Mouse (Mus musculus) liver, embryonic 13.5 days (tissue): ENCODE measurements at regions not wholly inside any gene's neighbourhood (a gene's known extent, or its start where the extent isn't known, plus 50 kb on each side); places are given as distances from the start of the nearest gene placed in this dataset.

Source experiments
- ATAC-seq: fragments of 200-750 bp; cut with Nextera tagmentation; 2 replicates; pipeline ENCODE4 v1.8.0; 2017; ENCODE audit warnings: low read depth, mild to moderate bottlenecking, moderate number of reproducible peaks, moderate library complexity
- DNase-seq: peaks from one replicate; pipeline ENCODE4 v3.0.0; 2022
- H3K27ac ChIP-seq: fragments of 300-500 bp; sonication (generic); 2 replicates; pipeline ENCODE4 v1.5.1; 2015; ENCODE audit warnings: moderate library complexity, mild to moderate bottlenecking, inconsistent platforms
- H3K27me3 ChIP-seq: fragments of 300-500 bp; sonication (generic); 2 replicates; pipeline ENCODE4 v1.6.1; 2015; ENCODE audit warnings: mild to moderate bottlenecking, inconsistent platforms
- H3K36me3 ChIP-seq: fragments of 300-500 bp; sonication (generic); 2 replicates; pipeline ENCODE4 v1.6.1; 2015; ENCODE audit warnings: mild to moderate bottlenecking, inconsistent platforms
- H3K4me1 ChIP-seq: fragments of 300-500 bp; sonication (generic); replicated peaks from 2 replicates; pipeline ENCODE4 v1.6.1; 2015; ENCODE audit warnings: inconsistent platforms
- H3K4me2 ChIP-seq: fragments of 300-500 bp; sonication (generic); 2 replicates; pipeline ENCODE4 v1.6.1; 2015; ENCODE audit warnings: inconsistent platforms, mild to moderate bottlenecking, moderate library complexity
- H3K4me3 ChIP-seq: fragments of 300-500 bp; sonication (generic); replicated peaks from 2 replicates; pipeline ENCODE4 v1.5.1; 2015; ENCODE audit warnings: mild to moderate bottlenecking, inconsistent platforms
- H3K9ac ChIP-seq: fragments of 300-500 bp; sonication (generic); 2 replicates; pipeline ENCODE4 v1.6.1; 2015; ENCODE audit warnings: mild to moderate bottlenecking, inconsistent platforms
- H3K9me3 ChIP-seq: fragments of 300-500 bp; sonication (generic); replicated peaks from 2 replicates; pipeline ENCODE4 v1.6.1; 2016; ENCODE audit warnings: inconsistent platforms
- WGBS: fragments of 180-500 bp; shearing (Covaris S2); methylation state at CpG from one replicate; pipeline ENCODE4 v1.1.7; 2015; ENCODE audit not compliant: insufficient replicate concordance; 5-methylcytosine and 5-hydroxymethylcytosine counted together

DNA sequence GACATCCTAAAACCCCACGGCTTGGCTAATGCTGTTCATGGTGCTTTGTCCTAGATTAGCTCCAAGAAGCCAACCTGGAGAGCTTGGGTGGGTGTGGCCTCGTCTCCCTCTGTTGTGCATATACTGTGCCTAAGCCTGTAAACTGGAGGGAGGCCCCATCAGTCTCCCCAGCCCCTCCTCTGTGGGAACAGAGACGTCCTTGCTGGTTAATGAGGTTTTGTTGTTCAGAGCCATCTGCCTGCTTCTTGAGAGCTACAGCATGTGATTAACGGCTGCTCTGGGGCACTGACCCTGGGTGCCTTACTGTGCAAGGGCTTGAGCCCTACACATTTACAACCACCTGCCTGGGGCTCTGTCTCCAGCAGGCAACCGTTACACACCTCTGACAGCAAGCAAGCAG lies 143.9 kb upstream of the Gm3448 start:
- WGBS, result 26% methylated on average over 5 of the region's 5 CpGs
- no peak overlapping the region for H3K4me2 ChIP-seq
- H3K27ac ChIP-seq, result no peak overlapping the region
- H3K4me1 ChIP-seq, result no peaks in the 10 kb centered on the region
- 0 out of 2 replicates have a peak, but pooled peaks cover 9% of the 10 kb centered on the region for H3K27me3 ChIP-seq
- DNase-seq, result no peak
- no peak overlapping the region for H3K9ac ChIP-seq
- no peak overlapping the region for H3K4me3 ChIP-seq
- H3K36me3 ChIP-seq, result no peaks in the 10 kb centered on the region
- no peak for ATAC-seq
- H3K9me3 ChIP-seq, result no peaks in the 10 kb centered on the region

DNA sequence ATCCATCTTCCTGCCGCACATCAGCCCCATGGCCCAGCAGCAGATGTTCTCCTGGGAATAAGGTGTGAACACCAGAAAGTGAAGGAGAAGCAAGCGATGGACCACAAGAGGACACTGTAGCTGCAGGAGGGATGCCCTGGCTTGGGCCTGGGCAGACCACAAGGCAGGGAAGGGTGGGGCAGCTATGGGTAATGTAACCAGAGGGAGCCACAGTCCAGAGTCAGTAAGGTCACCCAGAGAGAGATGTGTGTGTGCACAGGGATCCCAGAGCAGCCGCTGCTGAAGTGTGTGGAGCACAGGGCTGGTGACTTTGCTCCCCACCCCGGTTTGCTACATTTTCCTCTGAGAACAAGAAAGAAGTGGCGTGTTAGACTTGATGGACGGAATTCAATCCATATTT lies 142.5 kb upstream of the Gm3448 start:
- ATAC-seq, result 0 out of 2 replicates have a peak, but pooled peaks have one; percentile 43
- Histone ChIP-seq H3K9me3 (no peaks in the 10 kb centered on the region), H3K27me3 (0 out of 2 replicates have a peak, but pooled peaks cover 7% of the 10 kb centered on the region), H3K4me3 (no peak overlapping the region), H3K9ac (no peak overlapping the region), H3K4me2 (no peak overlapping the region), H3K4me1 (no peaks in the 10 kb centered on the region), H3K36me3 (no peaks in the 10 kb centered on the region), H3K27ac (no peak overlapping the region)
- WGBS, result 45% methylated on average over 6 of the region's 6 CpGs
- no peak for DNase-seq

GRCm38 (mm10) chr17:15182105-15182504 lies 140.8 kb upstream of the Gm3448 start:
- no peak for ATAC-seq
- no peak overlapping the region for H3K9ac ChIP-seq
- 28% methylated on average over 4 of the region's 4 CpGs for WGBS

GRCm38 (mm10) chr17:15180223-15180860 lies 139.0 kb upstream of the Gm3448 start:
- Histone ChIP-seq H3K27ac (no peak overlapping the region), H3K27me3 (0 out of 2 replicates have a peak, but pooled peaks cover 6% of the 10 kb centered on the region), H3K9me3 (no peaks in the 10 kb centered on the region), H3K4me1 (no peaks in the 10 kb centered on the region), H3K4me2 (no peak overlapping the region), H3K36me3 (no peaks in the 10 kb centered on the region), H3K4me3 (no peak overlapping the region), H3K9ac (no peak overlapping the region)
- no peak for DNase-seq
- WGBS, result 39% methylated on average over 10 of the region's 10 CpGs
- no peak for ATAC-seq

More at GRCm38 (mm10) chr17:15182105-15182504, 140.8 kb upstream of the Gm3448 start:
- Histone ChIP-seq H3K4me2 (no peak overlapping the region), H3K36me3 (no peaks in the 10 kb centered on the region), H3K27ac (no peak overlapping the region), H3K9me3 (no peaks in the 10 kb centered on the region), H3K4me3 (no peak overlapping the region), H3K4me1 (no peaks in the 10 kb centered on the region), H3K27me3 (0 out of 2 replicates have a peak, but pooled peaks cover 6% of the 10 kb centered on the region)
- DNase-seq, result no peak

- WGBS, result 39% methylated on average over 4 of the region's 4 CpGs
- Histone ChIP-seq H3K27me3 (0 out of 2 replicates have a peak, but pooled peaks cover 6% of the 10 kb centered on the region), H3K4me2 (no peak overlapping the region), H3K9me3 (no peaks in the 10 kb centered on the region), H3K4me3 (no peak overlapping the region), H3K9ac (no peak overlapping the region), H3K4me1 (0 out of 2 replicates have a peak, but pooled peaks cover 5% of the 10 kb centered on the region), H3K36me3 (no peaks in the 10 kb centered on the region), H3K27ac (no peak overlapping the region)
- ATAC-seq (no peak), DNase-seq (no peak)
Measured at GRCm38 (mm10) chr17:15179411-15179951, 138.1 kb upstream of the Gm3448 start.

- no peaks in the 10 kb centered on the region for H3K9me3 ChIP-seq
- 45% methylated on average over 3 of the region's 3 CpGs for WGBS
- H3K9ac ChIP-seq, result no peak overlapping the region
- H3K4me1 ChIP-seq, result 0 out of 2 replicates have a peak, but pooled peaks cover 6% of the 10 kb centered on the region
- no peak overlapping the region for H3K27ac ChIP-seq
- H3K4me2 ChIP-seq, result no peak overlapping the region
- H3K27me3 ChIP-seq, result 0 out of 2 replicates have a peak, but pooled peaks cover 3% of the 10 kb centered on the region
- H3K36me3 ChIP-seq, result no peaks in the 10 kb centered on the region
- no peak for ATAC-seq
- no peak for DNase-seq
- no peak overlapping the region for H3K4me3 ChIP-seq
Measured at GRCm38 (mm10) chr17:15177390-15177789, 136.1 kb upstream of the Gm3448 start.

- 10% methylated on average over 9 of the region's 9 CpGs for WGBS
- H3K27me3 ChIP-seq, result no peaks in the 10 kb centered on the region
- H3K9ac ChIP-seq, result no peak overlapping the region
- no peak overlapping the region for H3K4me2 ChIP-seq
- no peak overlapping the region for H3K27ac ChIP-seq
- ATAC-seq, result peak; percentile 48; the same call in 1 of the 2 replicates
- H3K4me3 ChIP-seq, result no peak overlapping the region
- DNase-seq, result no peak
- no peaks in the 10 kb centered on the region for H3K9me3 ChIP-seq
- H3K36me3 ChIP-seq, result no peaks in the 10 kb centered on the region
- H3K4me1 ChIP-seq, result 0 out of 2 replicates have a peak, but pooled peaks cover 6% of the 10 kb centered on the region
Measured at GRCm38 (mm10) chr17:15174354-15174953, 133.1 kb upstream of the Gm3448 start.

GRCm38 (mm10) chr17:15167927-15168326 lies 126.6 kb upstream of the Gm3448 start:
- Histone ChIP-seq H3K9ac (no peak overlapping the region), H3K27ac (no peak overlapping the region), H3K4me2 (no peak overlapping the region), H3K36me3 (no peaks in the 10 kb centered on the region), H3K27me3 (no peaks in the 10 kb centered on the region), H3K4me3 (no peak overlapping the region), H3K9me3 (no peaks in the 10 kb centered on the region), H3K4me1 (no peaks in the 10 kb centered on the region)
- WGBS, result 61% methylated on average over 3 of the region's 3 CpGs
- no peak for ATAC-seq
- no peak for DNase-seq

DNA sequence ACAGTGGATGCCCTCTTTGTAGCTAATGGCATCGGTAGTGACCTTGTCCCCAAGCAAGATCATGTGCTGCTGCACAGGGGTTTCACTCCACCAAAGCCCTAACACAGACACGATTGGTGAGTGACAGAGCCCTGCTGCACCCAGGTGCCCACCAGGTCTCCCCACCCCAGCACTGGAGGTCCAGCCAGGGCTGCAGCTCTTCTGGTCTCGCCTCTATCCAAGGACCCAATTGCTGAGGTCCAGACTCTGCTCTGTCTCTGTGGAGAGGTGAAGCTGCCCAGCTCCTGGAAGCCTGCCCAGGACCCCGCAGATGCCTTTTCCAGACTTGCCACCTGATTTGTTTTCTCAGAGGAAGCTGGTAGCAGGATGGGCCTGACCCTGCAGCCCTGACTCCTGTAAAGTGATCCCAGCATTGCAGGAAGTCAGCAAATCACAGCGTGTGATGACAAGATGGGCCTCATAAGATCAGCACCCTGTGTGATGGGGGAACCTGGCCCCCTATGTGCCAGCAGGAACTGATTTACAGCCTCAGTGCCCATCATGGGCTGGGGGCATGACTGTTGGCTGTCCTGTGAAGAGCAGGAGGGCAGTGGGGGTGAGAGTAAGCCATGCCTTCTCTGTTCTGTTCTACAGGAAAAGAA lies 116.5 kb upstream of the Gm3448 start:
- 60% methylated on average over 5 of the region's 5 CpGs for WGBS
- Histone ChIP-seq H3K27me3 (no peaks in the 10 kb centered on the region), H3K9ac (no peak overlapping the region), H3K9me3 (no peaks in the 10 kb centered on the region), H3K4me2 (no peak overlapping the region), H3K36me3 (no peaks in the 10 kb centered on the region), H3K27ac (no peak overlapping the region), H3K4me3 (no peak overlapping the region), H3K4me1 (no peaks in the 10 kb centered on the region)
- ATAC-seq, result no peak
- no peak for DNase-seq

DNA sequence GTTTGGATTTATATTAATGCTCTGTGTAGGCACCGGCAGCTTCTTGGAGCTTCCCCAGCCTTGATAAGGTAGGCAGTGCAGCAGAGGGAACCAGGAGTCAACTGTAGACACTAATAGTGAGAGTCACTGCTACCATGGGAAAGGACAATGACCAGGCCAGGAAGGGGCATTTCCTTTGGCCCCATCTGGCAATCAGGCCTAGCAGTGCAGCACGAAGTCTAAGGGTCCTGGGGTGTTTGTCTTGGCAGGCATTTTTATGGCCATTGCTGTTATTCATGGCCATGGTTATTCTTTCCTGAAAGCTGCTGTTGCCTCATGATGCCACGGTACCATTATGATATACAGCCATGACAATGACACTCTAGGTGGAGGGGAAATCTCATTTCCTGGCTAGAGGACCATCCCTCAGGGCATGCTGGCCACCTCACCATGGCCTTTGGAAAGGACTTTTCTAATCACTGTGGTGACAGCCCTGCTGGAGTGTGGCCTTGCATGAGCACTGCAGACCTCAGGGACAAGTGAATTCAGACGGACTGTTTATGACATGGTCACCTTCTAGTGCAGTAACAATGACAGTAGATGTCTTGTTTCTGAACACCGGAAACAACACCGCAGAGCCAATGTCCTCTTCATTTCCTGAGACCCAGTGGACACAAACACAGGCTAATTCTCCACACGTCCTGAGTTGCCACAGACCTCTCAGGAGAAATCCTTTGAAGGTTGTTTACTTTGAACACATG lies 111.8 kb upstream of the Gm3448 start:
- no peaks in the 10 kb centered on the region for H3K4me1 ChIP-seq
- no peak overlapping the region for H3K27ac ChIP-seq
- WGBS, result 41% methylated on average over 7 of the region's 7 CpGs
- H3K9me3 ChIP-seq, result no peaks in the 10 kb centered on the region
- no peak for DNase-seq
- no peak for ATAC-seq
- H3K4me3 ChIP-seq, result no peak overlapping the region
- H3K9ac ChIP-seq, result no peak overlapping the region
- no peak overlapping the region for H3K4me2 ChIP-seq
- H3K36me3 ChIP-seq, result no peaks in the 10 kb centered on the region
- no peaks in the 10 kb centered on the region for H3K27me3 ChIP-seq

DNA sequence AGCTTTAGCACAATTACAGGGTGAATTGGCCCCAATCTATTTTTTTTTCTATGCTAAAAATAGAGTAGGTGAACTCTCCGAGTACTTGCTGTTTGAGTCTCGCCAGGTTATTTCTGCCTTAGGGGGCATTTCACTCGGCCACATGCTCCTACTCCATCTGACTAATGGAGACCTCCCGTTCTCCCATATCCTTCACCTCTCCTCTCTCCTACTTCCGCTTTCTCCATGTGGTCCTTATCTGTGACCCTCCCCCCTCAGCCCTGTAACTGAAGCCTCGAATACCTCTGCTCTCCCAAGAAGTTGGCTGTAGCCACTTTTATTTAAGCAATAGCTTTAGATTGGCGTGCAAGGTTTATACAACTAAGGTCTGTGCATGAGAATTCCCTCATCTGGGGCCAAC lies 111.1 kb upstream of the Gm3448 start:
- H3K4me3 ChIP-seq, result no peak overlapping the region
- DNase-seq, result no peak
- H3K27me3 ChIP-seq, result no peaks in the 10 kb centered on the region
- no peak overlapping the region for H3K27ac ChIP-seq
- H3K9me3 ChIP-seq, result no peaks in the 10 kb centered on the region
- no peak for ATAC-seq
- no peaks in the 10 kb centered on the region for H3K36me3 ChIP-seq
- no peak overlapping the region for H3K9ac ChIP-seq
- 38% methylated on average over 7 of the region's 7 CpGs for WGBS
- H3K4me1 ChIP-seq, result no peaks in the 10 kb centered on the region
- no peak overlapping the region for H3K4me2 ChIP-seq
